In genomic region chr1:83661808-83662802, GRCm38 (mm10) we compare ENCODE assay signal across 15 mouse cellular contexts.
DNase-seq lines count a peak whose midpoint lies in the region; ATAC-seq and TF ChIP-seq lines count a peak whose summit lies in the region.
"Had no signal": no experiment of that assay in that cellular context is flagged by ENCODE, and none has a peak within 500 bp of the region (broad histone marks: within the 10 kb centered on the region; RNA-seq: fewer than 3 reads in every experiment).

No protein-coding gene starts in this region.

- no peak for DNase-seq in hindbrain, embryonic 14.5 days (ENCODE audit: low spot score)
- DNase-seq in hindbrain, embryonic 10.5 days (ENCODE audit: low spot score), result no peak
- peak; percentile 35 for DNase-seq in brain, adult 2 months (ENCODE audit: low read depth, low spot score)
- peak; percentile 26 for DNase-seq in layer of hippocampus, adult 11-12 months (ENCODE audit: low spot score)
- peak; percentile 70 for DNase-seq in midbrain, embryonic 14.5 days
- no peak for DNase-seq in urinary bladder, adult 18-20 months (ENCODE audit: low spot score in 2 of 2)
- DNase-seq in liver, postnatal 0 days, result no peak
- DNase-seq: cerebellum, adult 9-10 months had no signal

- H3K27me3 ChIP-seq in hindbrain, embryonic 14.5 days (ENCODE audit: control insufficient read depth, insufficient read depth, low read length), result no peaks in the 10 kb centered on the region
- no peaks in the 10 kb centered on the region for H3K27me3 ChIP-seq in hindbrain, embryonic 10.5 days (ENCODE audit: insufficient read depth, poor library complexity, severe bottlenecking)
- no peaks in the 10 kb centered on the region for H3K27me3 ChIP-seq in midbrain, embryonic 14.5 days (ENCODE audit: control insufficient read depth, insufficient read depth, low read length)
- no peaks in the 10 kb centered on the region for H3K27me3 ChIP-seq in liver, postnatal 0 days (ENCODE audit: insufficient read depth, low read length)
- H3K27me3 ChIP-seq: embryonic facial prominence, embryonic 12.5 days; heart, embryonic 15.5 days had no signal

- H3K36me3 ChIP-seq in hindbrain, embryonic 14.5 days (replicated peaks; ENCODE audit: control insufficient read depth, insufficient read depth), result no peaks in the 10 kb centered on the region
- H3K36me3 ChIP-seq in hindbrain, embryonic 10.5 days, result no peaks in the 10 kb centered on the region
- H3K36me3 ChIP-seq in midbrain, embryonic 14.5 days (ENCODE audit: control insufficient read depth, insufficient read depth, low read length), result no peaks in the 10 kb centered on the region
- no peaks in the 10 kb centered on the region for H3K36me3 ChIP-seq in liver, postnatal 0 days (replicated peaks; ENCODE audit: insufficient read depth, low read length)
- H3K36me3 ChIP-seq: embryonic facial prominence, embryonic 12.5 days; heart, embryonic 15.5 days had no signal

- WGBS in hindbrain, embryonic 14.5 days, result 84% methylated on average over 3 of the region's 3 CpGs
- WGBS in hindbrain, embryonic 10.5 days, result 91% methylated on average over 3 of the region's 3 CpGs
- WGBS in midbrain, embryonic 14.5 days, result 67% methylated on average over 3 of the region's 3 CpGs
- 82% methylated on average over 3 of the region's 3 CpGs for WGBS in liver, postnatal 0 days (ENCODE audit: insufficient replicate concordance)

- no peak overlapping the region for H3K4me2 ChIP-seq in hindbrain, embryonic 14.5 days (replicated peaks)
- H3K4me2 ChIP-seq in midbrain, embryonic 14.5 days (ENCODE audit: low read length), result no peak overlapping the region
- H3K4me2 ChIP-seq in liver, postnatal 0 days (ENCODE audit: low read depth, low read length), result no peak overlapping the region
- H3K4me2 ChIP-seq: embryonic facial prominence, embryonic 12.5 days; heart, embryonic 15.5 days had no signal

- TF ChIP-seq CTCF in liver, postnatal 0 days (IDR thresholded peaks at IDR 0.05; ENCODE audit: low read depth), result no peak

- H3K9ac ChIP-seq in hindbrain, embryonic 14.5 days, result no peak overlapping the region
- H3K9ac ChIP-seq in midbrain, embryonic 14.5 days (replicated peaks; ENCODE audit: low read length), result no peak overlapping the region
- no peak overlapping the region for H3K9ac ChIP-seq in liver, postnatal 0 days (replicated peaks)
- H3K9ac ChIP-seq: embryonic facial prominence, embryonic 12.5 days; heart, embryonic 15.5 days; liver, embryonic 14.5 days had no signal

- no peaks in the 10 kb centered on the region for H3K4me1 ChIP-seq in hindbrain, embryonic 14.5 days (replicated peaks; ENCODE audit: control insufficient read depth, insufficient read depth, low read length)
- H3K4me1 ChIP-seq in hindbrain, embryonic 10.5 days (replicated peaks), result no peaks in the 10 kb centered on the region
- no peaks in the 10 kb centered on the region for H3K4me1 ChIP-seq in midbrain, embryonic 14.5 days (ENCODE audit: control insufficient read depth, insufficient read depth, low read length)
- no peaks in the 10 kb centered on the region for H3K4me1 ChIP-seq in liver, postnatal 0 days (ENCODE audit: insufficient read depth)
- H3K4me1 ChIP-seq: embryonic facial prominence, embryonic 12.5 days; heart, embryonic 15.5 days had no signal

- no peak for TF ChIP-seq EP300 in liver, postnatal 0 days (IDR thresholded peaks at IDR 0.05; ENCODE audit: low read depth)

- no peak overlapping the region for H3K4me3 ChIP-seq in hindbrain, embryonic 14.5 days (replicated peaks; ENCODE audit: low read length)
- no peak overlapping the region for H3K4me3 ChIP-seq in hindbrain, embryonic 10.5 days
- H3K4me3 ChIP-seq in midbrain, embryonic 14.5 days (replicated peaks; ENCODE audit: low read depth, low read length), result no peak overlapping the region
- H3K4me3 ChIP-seq in liver, postnatal 0 days (ENCODE audit: low read depth, low read length), result no peak overlapping the region
- H3K4me3 ChIP-seq: embryonic facial prominence, embryonic 12.5 days; heart, embryonic 15.5 days; myocyte had no signal

- peak; percentile 66; the same call in 1 of the 2 replicates for ATAC-seq in hindbrain, embryonic 14.5 days (ENCODE audit: low FRiP score)
- ATAC-seq in midbrain, embryonic 14.5 days (ENCODE audit: low FRiP score, low TSS enrichment), result peak; percentile 81
- ATAC-seq in liver, postnatal 0 days, result no peak
- ATAC-seq: activated CD4-positive, CD25-positive, alpha-beta regulatory T cell, adult 4 months; inflammation-experienced regulatory T-cells, adult 6 months had no signal

- no peaks in the 10 kb centered on the region for H3K9me3 ChIP-seq in hindbrain, embryonic 14.5 days (ENCODE audit: control insufficient read depth, low read length)
- no peaks in the 10 kb centered on the region for H3K9me3 ChIP-seq in hindbrain, embryonic 10.5 days
- H3K9me3 ChIP-seq in midbrain, embryonic 14.5 days (ENCODE audit: control insufficient read depth, low read length), result no peaks in the 10 kb centered on the region
- no peaks in the 10 kb centered on the region for H3K9me3 ChIP-seq in liver, postnatal 0 days (ENCODE audit: low read length)
- H3K9me3 ChIP-seq: embryonic facial prominence, embryonic 12.5 days; heart, embryonic 15.5 days had no signal

- H3K27ac ChIP-seq in hindbrain, embryonic 14.5 days, result no peak overlapping the region
- no peak overlapping the region for H3K27ac ChIP-seq in hindbrain, embryonic 10.5 days
- no peak overlapping the region for H3K27ac ChIP-seq in midbrain, embryonic 14.5 days (replicated peaks; ENCODE audit: low read depth, low read length)
- no peak overlapping the region for H3K27ac ChIP-seq in liver, postnatal 0 days (ENCODE audit: low read depth)
- H3K27ac ChIP-seq: embryonic facial prominence, embryonic 12.5 days; heart, embryonic 15.5 days; kidney, postnatal 0 days; liver, embryonic 14.5 days had no signal

Comparison
In these comparisons a context has a peak if more than half of its experiments do, and no peak if none do; other contexts are left out.
1. DNase-seq: peak in brain, adult 2 months (single experiment), layer of hippocampus, adult 11-12 months (single experiment) and midbrain, embryonic 14.5 days (single experiment); none in hindbrain, embryonic 14.5 days (single experiment), hindbrain, embryonic 10.5 days (single experiment), urinary bladder, adult 18-20 months (0 of 2) and liver, postnatal 0 days (single experiment).